Mouse (Mus musculus) embryonic fibroblast, embryonic 13.5 days (primary cell): ENCODE data around the gene Rab26. TPM values are rescaled to one million over a fixed set of nuclear protein-coding genes. Genes with fewer than 3 reads are reported as not detected.
A peak's percentile ranks its signal among the peaks of the same experiment; 100 is the strongest.

Experiments
- H3K27ac ChIP-seq: 2 replicates; pipeline ENCODE4 v1.5.1; 2012; ENCODE audit warnings: low read length, control low read depth, inconsistent platforms; ENCODE audit not compliant: insufficient read depth
- H3K4me1 ChIP-seq: 2 replicates; pipeline ENCODE4 v1.6.1; 2011; ENCODE audit warnings: low read length; ENCODE audit not compliant: control insufficient read depth, insufficient read depth
- H3K4me3 ChIP-seq: 2 replicates; pipeline ENCODE4 v1.5.1; 2011; ENCODE audit warnings: mild to moderate bottlenecking, control low read depth, low read length; ENCODE audit not compliant: insufficient read depth
- CTCF ChIP-seq: IDR thresholded peaks from 2 replicates; pipeline ENCODE4 v1.5.1; 2011; ENCODE audit warnings: mild to moderate bottlenecking, control low read depth, low read length, moderate library complexity, borderline replicate concordance; ENCODE audit not compliant: insufficient read depth
- POLR2A ChIP-seq: IDR thresholded peaks from 2 replicates; pipeline ENCODE4 v1.6.1; 2011; ENCODE audit warnings: low read depth, mild to moderate bottlenecking, control low read depth, low read length, moderate library complexity
- polyA plus RNA-seq: library from polyadenylated mRNA; stranded (reverse); fragments of >200 nt; gene quantifications from 2 replicates; pipeline ENCODE4 v1.2.4, GENCODE M21; 2011; ENCODE audit warnings: low read depth; ENCODE audit not compliant: missing spikeins, insufficient read length

Gene Rab26
- polyA plus RNA-seq, 1 experiment = 1.4 TPM

DNA sequence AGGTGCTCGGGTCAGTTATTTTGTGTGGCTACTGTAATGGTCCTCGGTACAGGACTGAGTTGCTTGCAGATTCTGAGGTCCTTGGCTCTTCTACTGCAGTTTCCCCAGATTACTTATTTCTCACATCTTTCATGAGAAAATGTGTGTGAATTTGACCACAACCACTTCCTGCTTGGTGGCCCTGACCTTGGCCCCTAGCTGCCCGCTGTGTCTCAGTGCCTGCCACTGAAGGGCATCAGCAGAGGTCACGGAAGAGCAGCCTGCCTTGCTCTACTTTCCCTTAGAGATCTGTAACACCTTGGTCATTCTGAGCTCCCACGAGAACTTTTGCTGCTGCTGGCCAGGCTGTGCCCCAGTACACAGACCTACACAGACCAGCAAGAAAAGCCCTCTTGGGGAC is 29.6 kb upstream of the Rab26 start:
- no peak for TF ChIP-seq POLR2A
- TF ChIP-seq CTCF = no peak
- H3K27ac ChIP-seq = no peak overlapping the region
- no peak overlapping the region for H3K4me3 ChIP-seq
- H3K4me1 ChIP-seq = peaks cover 10% of the 10 kb centered on the region

DNA sequence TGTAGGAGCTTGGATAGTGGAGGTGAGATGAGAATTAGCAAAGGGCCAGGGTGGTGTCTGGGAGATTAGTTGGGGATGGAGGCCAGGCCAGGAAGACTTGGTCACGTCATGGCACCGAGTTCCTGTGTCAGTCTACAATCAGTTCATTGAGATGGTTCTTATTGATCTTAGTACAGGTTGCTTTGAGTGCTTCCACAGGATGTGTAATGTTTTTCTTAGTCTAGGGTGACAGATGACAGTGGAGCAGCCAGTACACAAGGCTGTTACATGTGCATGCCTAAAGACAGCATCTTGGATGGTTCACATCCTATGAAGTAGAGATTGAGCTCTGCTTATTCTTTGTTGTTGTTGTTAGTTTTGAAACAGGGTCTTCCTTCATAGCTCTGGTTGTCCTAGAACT is 27.6 kb upstream of the Rab26 start:
- TF ChIP-seq CTCF = no peak
- no peak for TF ChIP-seq POLR2A
- H3K4me1 ChIP-seq = peaks cover 24% of the 10 kb centered on the region
- H3K27ac ChIP-seq = no peak overlapping the region
- H3K4me3 ChIP-seq = no peak overlapping the region

DNA sequence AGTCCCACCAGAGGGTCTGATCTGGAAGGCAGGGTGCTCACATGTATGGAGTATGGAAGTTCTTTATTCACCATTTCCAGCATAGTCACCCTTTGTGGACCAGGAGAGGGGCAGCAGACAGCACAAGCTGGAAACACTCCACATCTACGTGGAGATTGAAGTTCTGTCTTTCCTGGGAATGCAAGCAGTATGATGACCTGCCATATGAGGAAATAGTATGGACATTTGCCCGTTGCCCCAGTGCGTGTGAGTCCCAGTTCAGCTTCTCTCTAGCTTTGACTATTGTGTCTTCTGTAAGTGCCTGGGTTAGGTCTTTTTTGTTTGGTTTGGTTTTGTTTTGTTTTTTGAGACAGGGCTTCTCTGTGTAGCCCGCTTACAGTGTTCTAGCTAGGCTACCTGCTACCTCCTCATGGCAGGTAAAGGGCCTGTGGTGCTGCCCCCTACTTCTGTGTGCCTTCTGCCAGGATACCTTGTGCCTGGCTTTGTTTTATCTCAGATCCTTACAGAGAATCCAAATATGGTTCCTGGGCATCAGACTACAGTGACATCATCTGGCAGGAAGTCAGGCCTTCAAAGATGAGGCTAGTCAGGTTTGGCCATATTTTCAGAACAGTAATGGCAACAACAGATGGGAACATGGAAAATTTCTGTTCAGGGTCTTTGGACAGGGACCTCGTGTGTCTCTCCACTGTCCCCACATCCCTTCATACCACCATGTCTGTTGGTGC is 26.5 kb upstream of the Rab26 start:
- no peak for TF ChIP-seq POLR2A
- TF ChIP-seq CTCF = no peak

DNA sequence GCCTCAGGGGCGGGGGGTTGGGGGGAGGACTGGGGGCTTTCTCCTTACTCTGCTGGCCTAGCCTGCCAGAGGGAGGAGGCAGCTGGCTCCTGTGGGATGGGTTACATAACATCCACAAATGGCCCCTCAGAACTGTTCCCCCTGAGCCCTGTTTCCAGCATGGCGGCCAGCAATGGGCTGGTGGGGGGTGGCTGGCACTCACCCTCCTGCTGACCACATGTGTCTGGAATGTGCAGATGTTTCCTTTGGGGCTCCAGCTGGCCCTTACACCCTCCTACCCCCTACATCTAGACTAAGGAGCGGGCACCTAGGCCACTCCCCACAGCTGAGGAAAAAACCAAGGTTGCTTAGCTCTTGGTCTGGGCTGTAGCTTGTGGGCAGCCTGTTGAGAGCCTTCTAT is 25.1 kb upstream of the Rab26 start:
- Histone ChIP-seq H3K4me1 (peaks cover 24% of the 10 kb centered on the region), H3K4me3 (no peak overlapping the region), H3K27ac (no peak overlapping the region)
- TF ChIP-seq CTCF (no peak), POLR2A (no peak)

More for the DNA sequence above, 26.5 kb upstream of the Rab26 start:
- no peak overlapping the region for H3K4me3 ChIP-seq
- H3K4me1 ChIP-seq = peaks cover 24% of the 10 kb centered on the region
- H3K27ac ChIP-seq = no peak overlapping the region

DNA sequence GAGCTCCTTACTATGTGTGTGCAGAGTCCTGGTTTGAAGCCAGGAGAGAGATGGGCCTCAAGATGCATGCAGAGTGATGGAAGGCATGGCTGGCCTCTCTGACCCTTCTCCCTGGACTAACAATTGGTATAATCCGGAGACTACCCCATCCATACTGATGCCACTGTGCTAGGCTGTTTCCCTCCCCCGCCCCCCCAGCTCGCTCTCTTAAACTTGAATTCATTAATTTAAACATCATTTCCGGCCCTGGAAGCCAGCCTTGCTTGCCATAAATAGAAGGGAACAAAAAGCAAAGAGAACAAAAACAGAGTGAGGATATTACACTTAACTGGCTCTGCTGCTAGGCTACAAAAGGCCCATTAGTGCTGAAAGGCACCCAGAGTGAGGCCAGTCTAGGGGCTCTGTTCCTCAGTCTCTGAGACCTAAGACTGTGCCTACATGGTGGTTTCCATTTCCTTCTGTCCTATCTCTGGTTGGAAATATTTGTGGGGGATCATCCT is 24.6 kb upstream of the Rab26 start:
- Histone ChIP-seq H3K27ac (peak overlapping the region; percentile 82), H3K4me1 (peaks cover 24% of the 10 kb centered on the region), H3K4me3 (no peak overlapping the region)
- TF ChIP-seq POLR2A = no peak
- TF ChIP-seq CTCF = no peak

DNA sequence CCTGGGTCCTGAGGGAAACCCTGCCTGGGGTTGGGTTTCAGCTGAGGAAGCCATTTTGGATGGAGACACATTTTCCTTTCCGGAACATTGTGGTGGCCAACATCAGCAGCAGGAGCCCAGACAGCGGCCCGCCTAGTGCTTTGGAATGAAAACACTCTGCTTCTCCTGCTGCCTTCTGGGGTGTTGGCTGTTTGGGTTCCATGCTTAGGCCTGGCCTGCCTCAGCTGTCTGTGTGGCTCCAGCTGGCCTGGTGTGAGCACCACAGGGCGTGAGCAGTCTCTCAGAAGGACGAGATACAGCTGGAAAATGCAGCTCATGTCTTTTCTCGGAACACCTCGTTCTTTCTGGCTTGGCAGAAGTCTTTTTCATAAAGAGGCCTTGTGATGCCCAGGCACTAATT is 23.1 kb upstream of the Rab26 start:
- no peak overlapping the region for H3K4me3 ChIP-seq
- peaks cover 28% of the 10 kb centered on the region for H3K4me1 ChIP-seq
- no peak overlapping the region for H3K27ac ChIP-seq
- TF ChIP-seq CTCF (no peak), POLR2A (no peak)

DNA sequence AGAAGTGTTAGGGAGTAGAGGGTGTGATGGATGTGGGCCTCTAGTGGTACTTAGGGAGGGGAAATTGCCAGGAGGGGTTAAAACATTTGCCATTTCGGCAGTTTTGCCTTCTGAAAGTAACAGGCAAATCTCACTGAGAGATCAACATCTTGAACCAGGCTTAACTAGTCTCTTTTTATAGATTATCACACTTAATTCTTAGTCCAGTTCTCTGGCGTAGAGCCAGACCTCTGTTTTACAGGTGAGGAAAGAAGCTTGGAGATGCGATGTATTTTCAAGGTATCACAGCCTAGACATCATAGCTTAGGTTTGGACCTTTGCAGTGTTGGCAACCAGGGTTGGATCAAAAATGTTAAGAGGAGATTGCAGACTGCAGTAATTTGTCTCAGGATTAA is 17.0 kb upstream of the Rab26 start:
- H3K27ac ChIP-seq = peak overlapping the region; percentile 85
- peaks cover 6% of the 10 kb centered on the region for H3K4me1 ChIP-seq
- peak overlapping the region; percentile 83 for H3K4me3 ChIP-seq
- TF ChIP-seq POLR2A = no peak

DNA sequence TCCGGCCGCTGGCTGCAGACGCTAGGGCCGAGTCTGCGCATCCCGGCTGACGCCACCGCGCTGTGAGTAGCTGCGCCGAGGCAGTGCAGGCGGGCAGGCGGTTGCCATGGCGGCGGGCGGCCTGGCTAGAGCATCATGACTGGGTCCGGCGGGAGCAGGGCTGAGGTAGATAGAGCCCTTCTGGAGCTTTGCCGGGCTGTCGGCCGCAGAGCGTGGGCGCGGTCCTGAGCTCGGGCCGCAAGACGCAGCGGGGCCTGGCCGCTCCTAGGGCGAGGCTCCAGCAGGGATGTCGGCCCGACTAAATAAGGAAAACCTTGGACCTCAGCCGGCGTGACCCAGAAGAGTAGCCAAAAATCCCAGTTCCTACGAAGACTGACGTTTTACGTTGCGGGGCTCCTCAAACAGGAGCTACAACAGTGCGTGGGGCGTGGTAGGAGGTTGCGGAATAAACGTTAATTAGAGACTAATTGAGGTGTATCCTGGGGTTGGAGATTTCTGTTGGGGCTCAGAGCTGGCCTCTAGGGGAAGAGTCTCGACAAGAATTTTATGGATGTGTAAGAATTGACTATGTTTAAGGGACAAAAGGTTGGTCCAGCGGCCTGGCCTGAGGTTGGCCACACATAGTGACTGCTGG is 16.5 kb upstream of the Rab26 start:
- Histone ChIP-seq H3K4me3 (peak overlapping the region; percentile 83), H3K4me1 (peaks cover 6% of the 10 kb centered on the region), H3K27ac (peak overlapping the region; percentile 85)
- TF ChIP-seq POLR2A (peak; percentile 53), CTCF (no peak)

DNA sequence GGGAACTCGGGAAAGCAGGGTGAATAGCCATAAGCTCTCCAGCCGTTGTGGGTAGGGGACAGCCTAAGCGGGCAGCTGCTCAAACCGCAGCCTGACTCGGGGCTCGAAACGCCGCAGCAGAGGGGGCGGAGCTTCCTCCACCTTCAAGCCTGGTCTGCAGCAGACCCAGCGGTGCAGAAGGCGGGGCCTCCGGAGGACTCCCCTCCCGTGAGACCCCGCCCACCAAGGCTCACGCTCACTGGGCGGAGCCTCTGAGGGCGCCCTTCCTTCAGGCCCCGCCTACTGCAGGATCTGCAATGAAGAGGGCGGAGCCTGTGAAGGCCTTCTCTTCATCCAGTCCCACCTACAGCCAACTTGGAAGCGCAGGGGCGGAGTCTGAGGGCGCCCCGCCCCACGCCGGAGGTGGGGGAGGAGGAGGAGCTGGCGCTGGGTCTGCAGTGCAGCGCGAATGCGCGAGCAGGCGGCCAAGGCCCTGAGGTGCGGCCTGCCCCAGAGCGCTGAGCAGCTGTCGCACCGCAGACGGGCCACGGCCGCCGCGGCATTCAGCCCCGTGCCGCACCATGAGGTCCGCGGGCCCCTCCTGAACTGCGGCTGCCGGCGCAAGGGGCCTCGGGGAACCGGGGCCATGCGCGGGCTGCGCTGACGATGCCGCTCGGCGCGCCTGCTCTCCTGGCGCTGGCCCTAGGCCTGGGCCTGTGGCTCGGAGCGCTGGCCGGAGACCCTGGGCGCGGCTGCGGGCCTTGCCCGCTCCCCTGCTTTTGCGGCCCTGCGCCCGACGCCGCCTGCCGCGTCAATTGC is 15.8 kb upstream of the Rab26 start, which contains the start of gene Pkd1:
Pkd1 (plus strand) TSS at position 217 of the 798 bp plus-strand sequence.
- TF ChIP-seq POLR2A (peak; percentile 99), CTCF (no peak)
- H3K4me1 ChIP-seq = peaks cover 6% of the 10 kb centered on the region
- H3K4me3 ChIP-seq = peak within 1 kb of the TSS; percentile 83
- peak within 1 kb of the TSS; percentile 85 for H3K27ac ChIP-seq
